Mouse (Mus musculus) intestine, embryonic 14.5 days (tissue): ENCODE data around the gene Nf1. TPM values are rescaled to one million over a fixed set of nuclear protein-coding genes. Genes with fewer than 3 reads are reported as not detected.

ENCODE experiments used
- ATAC-seq: fragments of 200-750 bp; cut with Nextera tagmentation; replicated peaks from 2 replicates; pipeline ENCODE4 v1.8.0; 2017; ENCODE audit warnings: low read depth, moderate number of reproducible peaks, moderate TSS enrichment, moderate library complexity; ENCODE audit not compliant: low FRiP score, low TSS enrichment
- DNase-seq: peaks from one replicate; pipeline ENCODE4 v3.0.0-alpha.2; 2018; ENCODE audit warnings: low spot score
- H3K27ac ChIP-seq: fragments of 300-500 bp; sonication (generic); 2 replicates; pipeline ENCODE4 v1.5.1; 2014; ENCODE audit warnings: low read depth, mild to moderate bottlenecking, control low read depth
- H3K27me3 ChIP-seq: fragments of 300-500 bp; sonication (generic); replicated peaks from 2 replicates; pipeline ENCODE4 v1.6.1; 2014; ENCODE audit warnings: low read length, control low read depth; ENCODE audit not compliant: control insufficient read depth, insufficient read depth
- H3K36me3 ChIP-seq: fragments of 300-500 bp; sonication (generic); 2 replicates; pipeline ENCODE4 v1.6.1; 2014; ENCODE audit warnings: low read length, control low read depth; ENCODE audit not compliant: control insufficient read depth, insufficient read depth
- H3K4me1 ChIP-seq: fragments of 300-500 bp; sonication (generic); replicated peaks from 2 replicates; pipeline ENCODE4 v1.6.1; 2014; ENCODE audit warnings: low read length, control low read depth, mixed read lengths; ENCODE audit not compliant: control insufficient read depth, insufficient read depth
- H3K4me2 ChIP-seq: fragments of 300-500 bp; sonication (generic); 2 replicates; pipeline ENCODE4 v1.6.1; 2014; ENCODE audit warnings: low read length
- H3K4me3 ChIP-seq: fragments of 300-500 bp; sonication (generic); 2 replicates; pipeline ENCODE4 v1.5.1; 2014; ENCODE audit warnings: low read depth, low read length, control low read depth, mixed read lengths
- H3K9ac ChIP-seq: fragments of 300-500 bp; sonication (generic); 2 replicates; pipeline ENCODE4 v1.6.1; 2014; ENCODE audit warnings: mild to moderate bottlenecking, low read length
- H3K9me3 ChIP-seq: fragments of 300-500 bp; sonication (generic); 2 replicates; pipeline ENCODE4 v1.6.1; 2016; ENCODE audit warnings: low read length, control low read depth; ENCODE audit not compliant: control insufficient read depth
- WGBS: fragments of 180-500 bp; shearing (Covaris S2); extraction: QIAGEN DNeasy Blood & Tissue Kit; methylation state at CpG from one replicate; pipeline ENCODE4 v1.1.7; 2014; 5-methylcytosine and 5-hydroxymethylcytosine counted together
- polyA plus RNA-seq: library from polyadenylated mRNA; unstranded; fragments of >200 nt; fragmentation: Nextera tagmentation; extraction: Ambion mirVana; gene quantifications from 2 replicates; pipeline ENCODE4 v1.2.1, GENCODE M21; 2014

Nf1 gene
- polyA plus RNA-seq, 1 experiment from 2014 or later: 10.0 TPM

- 77% methylated on average over 1 of the region's 1 CpGs for WGBS
- H3K36me3 ChIP-seq: peaks cover 83% of the 10 kb centered on the region
- DNase-seq: no peak
Measured at GRCm38 (mm10) chr11:79552622-79553021, 213.1 kb downstream of the Nf1 start.

GRCm38 (mm10) chr11:79560536-79560935 is 221.0 kb downstream of the Nf1 start:
- Histone ChIP-seq H3K27me3 (no peaks in the 10 kb centered on the region), H3K9ac (no peak overlapping the region), H3K4me1 (no peaks in the 10 kb centered on the region), H3K27ac (no peak overlapping the region), H3K9me3 (no peaks in the 10 kb centered on the region), H3K4me2 (no peak overlapping the region), H3K4me3 (no peak overlapping the region), H3K36me3 (peaks cover 77% of the 10 kb centered on the region)
- no peak for ATAC-seq
- no peak for DNase-seq
- 85% methylated on average over 4 of the region's 4 CpGs for WGBS

More at GRCm38 (mm10) chr11:79552622-79553021, 213.1 kb downstream of the Nf1 start:
- Histone ChIP-seq H3K4me2 (no peak overlapping the region), H3K27me3 (no peaks in the 10 kb centered on the region), H3K4me3 (no peak overlapping the region), H3K27ac (no peak overlapping the region), H3K4me1 (no peaks in the 10 kb centered on the region), H3K9me3 (no peaks in the 10 kb centered on the region), H3K9ac (no peak overlapping the region)
- ATAC-seq: no peak

- Histone ChIP-seq H3K9me3 (no peaks in the 10 kb centered on the region), H3K4me1 (no peaks in the 10 kb centered on the region), H3K27ac (no peak overlapping the region), H3K36me3 (peaks cover 81% of the 10 kb centered on the region), H3K27me3 (no peaks in the 10 kb centered on the region), H3K4me3 (no peak overlapping the region), H3K4me2 (no peak overlapping the region), H3K9ac (no peak overlapping the region)
- no peak for DNase-seq
- WGBS: 87% methylated on average over 7 of the region's 7 CpGs
- no peak for ATAC-seq
Measured at GRCm38 (mm10) chr11:79563493-79563892, 224.0 kb downstream of the Nf1 start.

- WGBS: 54% methylated on average over 1 of the region's 1 CpGs
- DNase-seq (no peak), ATAC-seq (no peak)
- Histone ChIP-seq H3K4me2 (no peak overlapping the region), H3K4me3 (no peak overlapping the region), H3K9me3 (no peaks in the 10 kb centered on the region), H3K4me1 (no peaks in the 10 kb centered on the region), H3K36me3 (peaks cover 85% of the 10 kb centered on the region), H3K27me3 (no peaks in the 10 kb centered on the region), H3K27ac (no peak overlapping the region), H3K9ac (no peak overlapping the region)
Measured at GRCm38 (mm10) chr11:79566947-79567346, 227.5 kb downstream of the Nf1 start.

GRCm38 (mm10) chr11:79568197-79568911 is 228.9 kb downstream of the Nf1 start:
- Histone ChIP-seq H3K4me1 (no peaks in the 10 kb centered on the region), H3K36me3 (peaks cover 80% of the 10 kb centered on the region)
- WGBS: 84% methylated on average over 11 of the region's 11 CpGs

GRCm38 (mm10) chr11:79570319-79570718 is 230.8 kb downstream of the Nf1 start:
- peaks cover 85% of the 10 kb centered on the region for H3K36me3 ChIP-seq
- DNase-seq: no peak
- H3K27ac ChIP-seq: no peak overlapping the region
- H3K9me3 ChIP-seq: no peaks in the 10 kb centered on the region
- no peak overlapping the region for H3K9ac ChIP-seq
- no peak for ATAC-seq
- WGBS: 96% methylated on average over 2 of the region's 2 CpGs
- H3K4me3 ChIP-seq: no peak overlapping the region
- no peaks in the 10 kb centered on the region for H3K4me1 ChIP-seq
- no peak overlapping the region for H3K4me2 ChIP-seq
- H3K27me3 ChIP-seq: no peaks in the 10 kb centered on the region

More at GRCm38 (mm10) chr11:79568197-79568911, 228.9 kb downstream of the Nf1 start:
- ATAC-seq (no peak), DNase-seq (no peak)
- Histone ChIP-seq H3K4me2 (no peak overlapping the region), H3K4me3 (no peak overlapping the region), H3K27ac (no peak overlapping the region), H3K9me3 (no peaks in the 10 kb centered on the region), H3K9ac (no peak overlapping the region), H3K27me3 (no peaks in the 10 kb centered on the region)

- WGBS: 83% methylated on average over 3 of the region's 3 CpGs
- no peak overlapping the region for H3K4me3 ChIP-seq
Measured at GRCm38 (mm10) chr11:79573836-79574235, 234.3 kb downstream of the Nf1 start.

GRCm38 (mm10) chr11:79575383-79576073 is 236.0 kb downstream of the Nf1 start:
- no peak for DNase-seq
- no peak for ATAC-seq

More at GRCm38 (mm10) chr11:79573836-79574235, 234.3 kb downstream of the Nf1 start:
- H3K27me3 ChIP-seq: no peaks in the 10 kb centered on the region
- H3K9me3 ChIP-seq: no peaks in the 10 kb centered on the region
- H3K27ac ChIP-seq: no peak overlapping the region
- H3K36me3 ChIP-seq: peaks cover 68% of the 10 kb centered on the region
- H3K4me2 ChIP-seq: no peak overlapping the region
- H3K4me1 ChIP-seq: no peaks in the 10 kb centered on the region
- H3K9ac ChIP-seq: no peak overlapping the region
- DNase-seq (no peak), ATAC-seq (no peak)

More at GRCm38 (mm10) chr11:79575383-79576073, 236.0 kb downstream of the Nf1 start:
- Histone ChIP-seq H3K27me3 (no peaks in the 10 kb centered on the region), H3K9me3 (no peaks in the 10 kb centered on the region), H3K4me2 (no peak overlapping the region), H3K4me1 (no peaks in the 10 kb centered on the region), H3K36me3 (peaks cover 57% of the 10 kb centered on the region), H3K4me3 (no peak overlapping the region), H3K9ac (no peak overlapping the region), H3K27ac (no peak overlapping the region)
- WGBS: 92% methylated on average over 14 of the region's 14 CpGs
